Mouse (Mus musculus) kidney, adult 2 months (tissue): ENCODE results near the gene Olfr975. TPM values are rescaled to one million over a fixed set of nuclear protein-coding genes. Genes with fewer than 3 reads are reported as not detected.
"Not testable (repeated sequence)": the region's sequence is repeated elsewhere in the genome, so short reads cannot be mapped to it uniquely, and the experiment has no call there.

ENCODE experiments used
- DNase-seq: peaks from one replicate; pipeline ENCODE4 v3.0.0; 2021
- H3K27ac ChIP-seq: fragments of 200-500 bp; 2 replicates; pipeline ENCODE4 v1.5.1; 2012; ENCODE audit warnings: low read depth, low read length, control low read depth, inconsistent platforms; ENCODE audit not compliant: insufficient read depth
- H3K27me3 ChIP-seq: fragments of 200-500 bp; replicated peaks from 2 replicates; pipeline ENCODE4 v1.6.1; 2012; ENCODE audit warnings: mild to moderate bottlenecking, moderate library complexity, low read length, inconsistent platforms; ENCODE audit not compliant: control insufficient read depth, insufficient read depth
- H3K36me3 ChIP-seq: fragments of 200-500 bp; 2 replicates; pipeline ENCODE4 v1.6.1; 2012; ENCODE audit warnings: mild to moderate bottlenecking, moderate library complexity, low read length, inconsistent platforms; ENCODE audit not compliant: control insufficient read depth, insufficient read depth
- H3K4me1 ChIP-seq: fragments of 200-500 bp; 2 replicates; pipeline ENCODE4 v1.6.1; 2011; ENCODE audit warnings: low read length; ENCODE audit not compliant: control insufficient read depth, insufficient read depth
- H3K4me3 ChIP-seq: fragments of 200-500 bp; 2 replicates; pipeline ENCODE4 v1.5.1; 2011; ENCODE audit warnings: mild to moderate bottlenecking, low read depth, low read length, control low read depth; ENCODE audit not compliant: insufficient read depth
- CTCF ChIP-seq: fragments of 200-500 bp; conservative IDR thresholded peaks from 2 replicates; pipeline ENCODE4 v1.5.1; 2011; ENCODE audit warnings: low read depth, mild to moderate bottlenecking, control low read depth, low read length, moderate library complexity, mixed read lengths; ENCODE audit not compliant: insufficient read depth, insufficient read length
- POLR2A ChIP-seq: fragments of 200-500 bp; IDR thresholded peaks from one replicate; pipeline ENCODE4 v1.6.1; 2011; ENCODE audit warnings: low read depth, low read length, control low read depth
- WGBS: fragments of 180-500 bp; shearing (Covaris S2); methylation state at CpG from one replicate; pipeline ENCODE4 v1.1.7; 2018; 5-methylcytosine and 5-hydroxymethylcytosine counted together
- polyA plus RNA-seq: library from polyadenylated mRNA; depleted of rRNA; stranded (reverse); fragments of >200 nt; gene quantifications from 2 replicates; pipeline ENCODE4 v1.2.3, GENCODE M21; 2012; rRNA removed

The Olfr975 gene
- not detected in 2 replicates for polyA plus RNA-seq

GRCm38 (mm10) chr9:39951946-39952345 lies at the start of gene Olfr975:
Gene Olfr975 (minus strand): TSS chr9:39952046.
- H3K27me3 ChIP-seq: no peaks in the 10 kb centered on the region
- H3K4me1 ChIP-seq: no peaks in the 10 kb centered on the region
- 58% methylated on average over 1 of the region's 1 CpGs for WGBS
- no peak within 1 kb of the TSS for H3K27ac ChIP-seq
- TF ChIP-seq CTCF: no peak
- no peak for TF ChIP-seq POLR2A
- no peak for DNase-seq
- H3K36me3 ChIP-seq: no peaks in the 10 kb centered on the region
- H3K4me3 ChIP-seq: no peak within 1 kb of the TSS

- Histone ChIP-seq H3K4me1 (no peaks in the 10 kb centered on the region), H3K4me3 (no peak within 1 kb of the TSS), H3K36me3 (no peaks in the 10 kb centered on the region), H3K27ac (no peak within 1 kb of the TSS), H3K27me3 (no peaks in the 10 kb centered on the region)
- TF ChIP-seq POLR2A: no peak
- TF ChIP-seq CTCF: no peak
- DNase-seq: no peak
- WGBS: 83% methylated on average over 2 of the region's 2 CpGs
Measured at GRCm38 (mm10) chr9:39991813-39992212, 40.0 kb upstream of the Olfr975 start, which contains the start of gene Olfr978. Gene Olfr978 (plus strand): TSS chr9:39992113.

- not testable (repeated sequence) for H3K36me3 ChIP-seq, H3K27ac ChIP-seq, H3K27me3 ChIP-seq, H3K4me1 ChIP-seq, H3K4me3 ChIP-seq, DNase-seq
- 81% methylated on average over 1 of the region's 1 CpGs for WGBS
Measured at GRCm38 (mm10) chr9:39976581-39977145, 24.8 kb upstream of the Olfr975 start.

- H3K36me3 ChIP-seq, H3K27me3 ChIP-seq, DNase-seq, H3K27ac ChIP-seq, H3K4me1 ChIP-seq, H3K4me3 ChIP-seq: not testable (repeated sequence)
- 81% methylated on average over 8 of the region's 9 CpGs for WGBS
Measured at GRCm38 (mm10) chr9:39961033-39961432, 9.2 kb upstream of the Olfr975 start, which contains the start of gene Olfr976. Gene Olfr976 (minus strand): TSS chr9:39961133.

GRCm38 (mm10) chr9:39937201-39937600 lies 14.6 kb downstream of the Olfr975 start, which contains the start of gene Olfr974:
Gene Olfr974 (plus strand): TSS chr9:39937501.
- Histone ChIP-seq H3K36me3 (no peaks in the 10 kb centered on the region), H3K27me3 (no peaks in the 10 kb centered on the region), H3K4me1 (no peaks in the 10 kb centered on the region), H3K27ac (no peak within 1 kb of the TSS), H3K4me3 (no peak within 1 kb of the TSS)
- TF ChIP-seq POLR2A: no peak
- no peak for TF ChIP-seq CTCF
- WGBS: 91% methylated on average over 1 of the region's 1 CpGs
- DNase-seq: no peak

- not testable (repeated sequence) for H3K4me1 ChIP-seq, H3K27ac ChIP-seq
- WGBS: 76% methylated on average over 1 of the region's 1 CpGs
Measured at GRCm38 (mm10) chr9:39928837-39929236, 23.0 kb downstream of the Olfr975 start.

GRCm38 (mm10) chr9:39927975-39928836 lies 23.6 kb downstream of the Olfr975 start:
- DNase-seq, H3K4me3 ChIP-seq, H3K27ac ChIP-seq, H3K4me1 ChIP-seq, H3K36me3 ChIP-seq, H3K27me3 ChIP-seq: not testable (repeated sequence)
- no CpG with 5 or more reads among the region's 4 CpGs for WGBS

More at GRCm38 (mm10) chr9:39928837-39929236, 23.0 kb downstream of the Olfr975 start:
- H3K27me3 ChIP-seq, H3K4me3 ChIP-seq, H3K36me3 ChIP-seq, DNase-seq: not testable (repeated sequence)
